Mouse (Mus musculus): ENCODE results near the gene Pgm5. TPM values are rescaled to one million over a fixed set of nuclear protein-coding genes. Genes with fewer than 3 reads are reported as not detected.

Gene Pgm5
- total RNA-seq, 1 experiment = 3.0 TPM

DNA sequence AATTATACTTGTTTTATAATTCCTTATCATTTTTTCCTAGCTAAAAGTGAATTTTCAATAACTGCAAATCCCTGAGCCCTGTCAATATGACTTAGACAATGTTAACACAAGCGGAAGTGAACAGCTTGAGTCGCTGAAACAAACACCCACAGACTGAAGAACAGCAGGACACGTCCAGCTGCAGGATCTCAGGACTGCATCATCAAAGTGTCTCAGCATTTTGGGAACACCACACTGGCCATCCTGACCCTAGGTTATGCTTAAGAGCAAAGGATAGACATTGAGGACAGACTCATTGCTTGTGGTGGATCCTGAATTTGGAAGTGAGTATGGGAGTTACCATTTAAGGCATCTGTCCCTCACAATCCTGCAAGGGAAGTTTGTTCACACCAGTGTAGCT lies 162.5 kb downstream of the Pgm5 start:
- Histone ChIP-seq H3K9me3 (ENCODE audit: control insufficient read depth, insufficient read depth, low read depth, low read length) (no peaks in the 10 kb centered on the region), H3K36me3 (ENCODE audit: control insufficient read depth, insufficient read depth, low read length, poor library complexity, severe bottlenecking) (no peaks in the 10 kb centered on the region)
- no peak for TF ChIP-seq ZC3H11A (IDR thresholded peaks at IDR 0.05; ENCODE audit: borderline replicate concordance, low read depth, low read length)

GRCm38 (mm10) chr19:24698651-24699050 lies 163.0 kb downstream of the Pgm5 start:
- Histone ChIP-seq H3K9me3 (ENCODE audit: control insufficient read depth, insufficient read depth, low read depth, low read length) (no peaks in the 10 kb centered on the region), H3K4me1 (ENCODE audit: control insufficient read depth in 2 of 2, insufficient read depth in 2 of 2, low read length in 2 of 2, poor library complexity in 1 of 2) (no peaks in the 10 kb centered on the region), H3K9ac (ENCODE audit: insufficient read depth, low read depth, low read length, poor library complexity, severe bottlenecking) (no peak overlapping the region), H3K36me3 (ENCODE audit: control insufficient read depth, insufficient read depth, low read length, poor library complexity, severe bottlenecking) (no peaks in the 10 kb centered on the region), H3K27ac (ENCODE audit: insufficient read depth, low read depth, low read length, poor library complexity, severe bottlenecking) (no peak overlapping the region), H3K4me3 (ENCODE audit: insufficient read depth in 1 of 2, low read depth in 1 of 2, low read length in 2 of 2, poor library complexity in 1 of 2, severe bottlenecking in 1 of 2) (no peak overlapping the region)
- TF ChIP-seq ZC3H11A (IDR thresholded peaks at IDR 0.05; ENCODE audit: borderline replicate concordance, low read depth, low read length) = no peak
- no peak for TF ChIP-seq CHD2 (IDR thresholded peaks at IDR 0.05; ENCODE audit: low read depth, low read length)
- no peak for TF ChIP-seq MAFK (IDR thresholded peaks at IDR 0.05; ENCODE audit: insufficient read depth, low read depth, low read length)
- TF ChIP-seq HCFC1 (IDR thresholded peaks at IDR 0.05; ENCODE audit: borderline replicate concordance, insufficient read depth, low read length) = no peak
- no peak for TF ChIP-seq ZNF384 (IDR thresholded peaks at IDR 0.05; ENCODE audit: low read depth, low read length)
- in situ Hi-C loops (cut with MboI; ENCODE audit: low sequenced_read_pairs in 2 of 2, unreplicated experiment in 2 of 2) = no loop called here
- no peak for DNase-seq (ENCODE audit: low read depth, low spot score)

More for the DNA sequence above, 162.5 kb downstream of the Pgm5 start:
- no peaks in the 10 kb centered on the region for H3K4me1 ChIP-seq (ENCODE audit: control insufficient read depth in 2 of 2, insufficient read depth in 2 of 2, low read length in 2 of 2, poor library complexity in 1 of 2)
- in situ Hi-C loops (cut with MboI; ENCODE audit: low sequenced_read_pairs in 2 of 2, unreplicated experiment in 2 of 2) = no loop called here
- no peak for DNase-seq (ENCODE audit: low read depth, low spot score)
- H3K4me3 ChIP-seq (ENCODE audit: insufficient read depth in 1 of 2, low read depth in 1 of 2, low read length in 2 of 2, poor library complexity in 1 of 2, severe bottlenecking in 1 of 2) = no peak overlapping the region
- no peak overlapping the region for H3K9ac ChIP-seq (ENCODE audit: insufficient read depth, low read depth, low read length, poor library complexity, severe bottlenecking)
- no peak overlapping the region for H3K27ac ChIP-seq (ENCODE audit: insufficient read depth, low read depth, low read length, poor library complexity, severe bottlenecking)

DNA sequence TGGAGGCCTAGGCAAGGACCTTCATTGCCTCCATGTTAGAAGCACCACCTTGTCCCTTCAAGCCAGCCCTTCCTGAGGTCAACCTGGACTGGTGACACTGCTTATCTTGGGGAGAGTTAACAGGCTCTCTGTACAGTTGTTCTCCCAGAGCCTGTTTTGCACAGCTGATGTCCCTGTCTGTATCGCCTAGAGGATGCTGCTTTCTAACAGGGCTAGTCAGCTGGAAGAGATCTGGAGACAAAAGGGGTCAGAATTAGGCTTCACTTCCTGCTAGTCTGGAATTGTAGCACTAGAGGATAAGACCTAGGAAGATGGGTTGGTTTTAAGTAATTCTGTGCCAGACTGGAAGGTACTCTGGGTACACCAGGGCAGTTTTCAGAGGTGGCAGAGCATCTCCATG lies 163.7 kb downstream of the Pgm5 start:
- Histone ChIP-seq H3K4me1 (ENCODE audit: control insufficient read depth in 2 of 2, insufficient read depth in 2 of 2, low read length in 2 of 2, poor library complexity in 1 of 2) (no peaks in the 10 kb centered on the region), H3K4me3 (ENCODE audit: insufficient read depth in 1 of 2, low read depth in 1 of 2, low read length in 2 of 2, poor library complexity in 1 of 2, severe bottlenecking in 1 of 2) (no peak overlapping the region), H3K9ac (ENCODE audit: insufficient read depth, low read depth, low read length, poor library complexity, severe bottlenecking) (no peak overlapping the region), H3K9me3 (ENCODE audit: control insufficient read depth, insufficient read depth, low read depth, low read length) (no peaks in the 10 kb centered on the region), H3K36me3 (ENCODE audit: control insufficient read depth, insufficient read depth, low read length, poor library complexity, severe bottlenecking) (no peaks in the 10 kb centered on the region), H3K27ac (ENCODE audit: insufficient read depth, low read depth, low read length, poor library complexity, severe bottlenecking) (no peak overlapping the region)
- TF ChIP-seq ZC3H11A (IDR thresholded peaks at IDR 0.05; ENCODE audit: borderline replicate concordance, low read depth, low read length) (no peak), ZNF384 (IDR thresholded peaks at IDR 0.05; ENCODE audit: low read depth, low read length) (no peak)
- DNase-seq (ENCODE audit: low read depth, low spot score) = no peak
- in situ Hi-C loops (cut with MboI; ENCODE audit: low sequenced_read_pairs in 2 of 2, unreplicated experiment in 2 of 2) = no loop called here

DNA sequence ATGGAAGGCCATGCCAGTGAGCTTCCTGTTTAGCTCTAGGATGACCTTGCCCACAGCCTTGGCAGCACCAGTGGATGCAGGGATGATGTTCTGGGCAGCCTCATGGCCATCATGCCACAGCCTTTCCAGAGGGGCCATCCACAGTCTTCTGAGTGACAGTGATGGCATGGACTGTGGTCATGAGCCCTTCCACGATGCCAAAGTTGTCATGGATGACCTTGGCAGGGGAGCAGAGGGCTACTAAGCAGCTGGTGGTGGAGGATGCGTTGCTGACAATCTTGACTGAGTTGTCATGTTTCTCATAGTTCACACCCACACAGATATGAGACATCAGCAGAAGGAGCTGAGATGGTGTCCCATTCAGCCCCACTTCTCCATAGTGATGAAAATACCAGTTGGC lies 169.0 kb downstream of the Pgm5 start:
- H3K4me1 ChIP-seq (ENCODE audit: control insufficient read depth in 2 of 2, insufficient read depth in 2 of 2, low read length in 2 of 2, poor library complexity in 1 of 2) = no peaks in the 10 kb centered on the region
- no peak for DNase-seq (ENCODE audit: low read depth, low spot score)
- in situ Hi-C loops (cut with MboI; ENCODE audit: low sequenced_read_pairs in 2 of 2, unreplicated experiment in 2 of 2) = no loop called here
- H3K4me3 ChIP-seq (ENCODE audit: insufficient read depth in 1 of 2, low read depth in 1 of 2, low read length in 2 of 2, poor library complexity in 1 of 2, severe bottlenecking in 1 of 2) = no peak overlapping the region
- H3K9me3 ChIP-seq (ENCODE audit: control insufficient read depth, insufficient read depth, low read depth, low read length) = no peaks in the 10 kb centered on the region
- H3K36me3 ChIP-seq (ENCODE audit: control insufficient read depth, insufficient read depth, low read length, poor library complexity, severe bottlenecking) = no peaks in the 10 kb centered on the region
- H3K9ac ChIP-seq (ENCODE audit: insufficient read depth, low read depth, low read length, poor library complexity, severe bottlenecking) = no peak overlapping the region
- TF ChIP-seq HCFC1 (IDR thresholded peaks at IDR 0.05; ENCODE audit: borderline replicate concordance, insufficient read depth, low read length) (no peak), MAFK (IDR thresholded peaks at IDR 0.05; ENCODE audit: insufficient read depth, low read depth, low read length) (no peak), ZNF384 (IDR thresholded peaks at IDR 0.05; ENCODE audit: low read depth, low read length) (no peak)
- H3K27ac ChIP-seq (ENCODE audit: insufficient read depth, low read depth, low read length, poor library complexity, severe bottlenecking) = no peak overlapping the region

DNA sequence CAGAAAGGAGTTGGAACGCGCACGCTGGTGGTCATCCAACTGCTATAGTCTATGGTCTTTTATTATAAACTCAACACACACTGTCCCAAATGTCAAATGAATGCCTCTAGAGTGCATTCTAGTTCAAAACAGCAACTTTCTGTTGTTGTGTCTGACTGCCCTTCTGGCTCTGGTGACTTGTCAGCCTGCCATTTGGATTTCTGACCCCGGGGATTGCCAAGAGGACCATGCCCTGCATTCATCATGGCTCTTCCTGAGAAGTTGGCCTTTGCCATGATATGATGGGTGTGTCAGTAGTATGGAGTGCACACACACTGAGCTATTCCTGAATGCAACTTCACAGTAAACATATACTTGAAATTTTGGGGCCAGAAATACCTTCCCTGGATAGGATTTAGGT lies 172.1 kb downstream of the Pgm5 start:
- in situ Hi-C loops (cut with MboI; ENCODE audit: low sequenced_read_pairs in 2 of 2, unreplicated experiment in 2 of 2) = no loop called here
- Histone ChIP-seq H3K36me3 (ENCODE audit: control insufficient read depth, insufficient read depth, low read length, poor library complexity, severe bottlenecking) (no peaks in the 10 kb centered on the region), H3K4me3 (ENCODE audit: insufficient read depth in 1 of 2, low read depth in 1 of 2, low read length in 2 of 2, poor library complexity in 1 of 2, severe bottlenecking in 1 of 2) (no peak overlapping the region), H3K9ac (ENCODE audit: insufficient read depth, low read depth, low read length, poor library complexity, severe bottlenecking) (no peak overlapping the region), H3K9me3 (ENCODE audit: control insufficient read depth, insufficient read depth, low read depth, low read length) (no peaks in the 10 kb centered on the region), H3K27ac (ENCODE audit: insufficient read depth, low read depth, low read length, poor library complexity, severe bottlenecking) (no peak overlapping the region), H3K4me1 (ENCODE audit: control insufficient read depth in 2 of 2, insufficient read depth in 2 of 2, low read length in 2 of 2, poor library complexity in 1 of 2) (peaks cover 1 to 2% of the 10 kb centered on the region in 2 experiments; a peak in 1 of 4 replicates)
- DNase-seq (ENCODE audit: low read depth, low spot score) = no peak
- TF ChIP-seq HCFC1 (IDR thresholded peaks at IDR 0.05; ENCODE audit: borderline replicate concordance, insufficient read depth, low read length) = no peak
- TF ChIP-seq ZC3H11A (IDR thresholded peaks at IDR 0.05; ENCODE audit: borderline replicate concordance, low read depth, low read length) = no peak
- TF ChIP-seq MAFK (IDR thresholded peaks at IDR 0.05; ENCODE audit: insufficient read depth, low read depth, low read length) = no peak
- TF ChIP-seq CHD2 (IDR thresholded peaks at IDR 0.05; ENCODE audit: low read depth, low read length) = no peak
- TF ChIP-seq ZNF384 (IDR thresholded peaks at IDR 0.05; ENCODE audit: low read depth, low read length) = no peak

Data from ES-E14 (cell line).